Mouse (Mus musculus) liver, embryonic 16.5 days (tissue): Measurements from ENCODE around the gene Mrps36. TPM values are rescaled to one million over a fixed set of nuclear protein-coding genes. Genes with fewer than 3 reads are reported as not detected.

Source experiments
- ATAC-seq: fragments of 200-750 bp; cut with Nextera tagmentation; 2 replicates; pipeline ENCODE4 v1.8.0; 2017; ENCODE audit warnings: low read depth, mild to moderate bottlenecking, moderate number of reproducible peaks, moderate library complexity
- H3K27ac ChIP-seq: fragments of 300-500 bp; sonication (generic); 2 replicates; pipeline ENCODE4 v1.5.1; 2014; ENCODE audit warnings: mild to moderate bottlenecking, low read length
- H3K27me3 ChIP-seq: fragments of 300-500 bp; sonication (generic); 2 replicates; pipeline ENCODE4 v1.6.1; 2014; ENCODE audit warnings: low read depth, low read length, mixed read lengths; ENCODE audit not compliant: control insufficient read depth, insufficient read depth
- H3K36me3 ChIP-seq: fragments of 300-500 bp; sonication (generic); 2 replicates; pipeline ENCODE4 v1.6.1; 2014; ENCODE audit warnings: mild to moderate bottlenecking; ENCODE audit not compliant: control insufficient read depth, insufficient read depth
- H3K4me1 ChIP-seq: fragments of 300-500 bp; sonication (generic); 2 replicates; pipeline ENCODE4 v1.6.1; 2014; ENCODE audit warnings: low read depth, low read length, mixed read lengths; ENCODE audit not compliant: control insufficient read depth
- H3K4me2 ChIP-seq: fragments of 300-500 bp; sonication (generic); 2 replicates; pipeline ENCODE4 v1.6.1; 2014; ENCODE audit warnings: low read depth, low read length, mixed read lengths
- H3K4me3 ChIP-seq: fragments of 300-500 bp; sonication (generic); 2 replicates; pipeline ENCODE4 v1.5.1; 2014; ENCODE audit warnings: low read depth, mild to moderate bottlenecking, low read length
- H3K9ac ChIP-seq: fragments of 300-500 bp; sonication (generic); 2 replicates; pipeline ENCODE4 v1.6.1; 2014; ENCODE audit warnings: low read depth, low read length
- H3K9me3 ChIP-seq: fragments of 300-500 bp; sonication (generic); replicated peaks from 2 replicates; pipeline ENCODE4 v1.6.1; 2016; ENCODE audit warnings: low read length; ENCODE audit not compliant: control insufficient read depth
- WGBS: fragments of 180-500 bp; shearing (Covaris S2); extraction: QIAGEN DNeasy Blood & Tissue Kit; methylation state at CpG from one replicate; pipeline ENCODE4 v1.1.7; 2014; ENCODE audit not compliant: insufficient replicate concordance; 5-methylcytosine and 5-hydroxymethylcytosine counted together
- polyA plus RNA-seq: library from polyadenylated mRNA; unstranded; fragments of >200 nt; fragmentation: Nextera tagmentation; extraction: Ambion mirVana; gene quantifications from 2 replicates; pipeline ENCODE4 v1.2.1, GENCODE M21; 2015

Mrps36 gene
- polyA plus RNA-seq, 1 experiment from 2014 or later, result 92.4 TPM

- Histone ChIP-seq H3K27me3 (no peaks in the 10 kb centered on the region), H3K4me3 (no peak overlapping the region), H3K36me3 (peaks cover 6% of the 10 kb centered on the region), H3K27ac (peak overlapping the region; percentile 25; the same call in 1 of the 2 replicates), H3K9ac (no peak overlapping the region), H3K4me2 (no peak overlapping the region), H3K9me3 (no peaks in the 10 kb centered on the region), H3K4me1 (peaks cover 25% of the 10 kb centered on the region)
- 59% methylated on average over 5 of the region's 5 CpGs for WGBS
- ATAC-seq, result no peak
Measured at GRCm38 (mm10) chr13:100728086-100728485, 16.4 kb downstream of the Mrps36 start.

GRCm38 (mm10) chr13:100725194-100725593, 19.3 kb downstream of the Mrps36 start:
- Histone ChIP-seq H3K4me2 (no peak overlapping the region), H3K4me1 (peaks cover 20% of the 10 kb centered on the region), H3K9ac (no peak overlapping the region), H3K27ac (no peak overlapping the region), H3K4me3 (no peak overlapping the region), H3K9me3 (no peaks in the 10 kb centered on the region), H3K36me3 (peaks cover 6% of the 10 kb centered on the region), H3K27me3 (no peaks in the 10 kb centered on the region)
- WGBS, result 32% methylated on average over 10 of the region's 10 CpGs
- peak; percentile 59 for ATAC-seq

DNA sequence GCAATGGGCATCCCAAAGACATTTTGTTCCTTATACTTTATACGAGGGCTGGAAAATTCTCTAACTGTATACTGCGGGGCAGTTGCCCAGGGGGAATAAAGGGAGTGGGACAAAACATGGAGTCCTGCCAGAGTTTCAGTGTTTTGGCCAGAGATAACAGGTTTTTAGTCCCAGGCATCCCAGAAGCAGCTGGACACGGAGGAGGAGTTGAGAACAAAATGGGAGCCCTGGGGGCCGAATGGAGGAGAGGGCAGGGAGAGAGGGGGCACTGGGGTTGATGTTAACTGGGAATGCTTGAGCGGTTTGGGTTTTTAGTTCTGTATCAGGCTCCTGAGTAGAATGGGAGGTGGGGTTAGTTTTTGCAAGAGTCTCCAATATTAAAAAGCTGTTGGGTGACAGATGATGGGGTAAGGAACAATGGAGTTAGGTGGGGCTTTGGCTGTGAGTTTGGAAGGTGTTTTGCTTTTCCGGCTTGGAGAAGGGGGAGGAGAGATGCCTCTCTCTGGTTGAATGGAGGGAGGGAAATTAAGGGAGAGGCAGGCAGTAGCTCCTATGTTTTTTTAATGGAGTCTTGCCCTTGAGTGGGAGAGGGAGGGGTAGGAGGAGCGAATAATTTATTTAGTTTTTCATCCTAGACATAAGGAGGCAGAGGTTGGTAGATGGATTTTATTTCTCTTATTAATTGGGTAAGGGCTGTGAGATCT, 20.3 kb downstream of the Mrps36 start:
- Histone ChIP-seq H3K4me1 (peaks cover 17% of the 10 kb centered on the region), H3K27ac (no peak overlapping the region), H3K36me3 (peaks cover 8% of the 10 kb centered on the region), H3K9me3 (no peaks in the 10 kb centered on the region), H3K4me2 (no peak overlapping the region), H3K27me3 (no peaks in the 10 kb centered on the region), H3K9ac (no peak overlapping the region), H3K4me3 (no peak overlapping the region)
- no peak for ATAC-seq
- WGBS, result 81% methylated on average over 7 of the region's 7 CpGs

DNA sequence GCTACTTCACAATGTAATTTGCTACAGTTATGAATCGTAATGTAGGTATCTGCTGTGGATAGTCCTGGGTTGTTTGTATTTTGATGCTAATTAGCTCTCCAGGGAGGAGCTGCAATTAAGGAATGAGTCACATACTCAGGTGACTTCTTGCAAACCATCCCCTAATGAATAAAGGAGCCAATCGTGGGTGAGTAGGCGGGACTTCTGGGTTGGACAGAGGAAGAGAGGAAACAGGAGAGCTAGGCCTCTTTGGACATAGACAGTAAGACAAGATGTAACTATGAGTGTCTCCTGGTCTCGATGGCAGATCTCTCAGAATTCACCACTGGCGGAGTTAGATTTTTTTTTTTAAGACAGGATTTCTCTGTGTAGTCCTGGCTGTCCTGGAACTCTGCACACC, 22.8 kb downstream of the Mrps36 start:
- Histone ChIP-seq H3K27me3 (no peaks in the 10 kb centered on the region), H3K4me2 (no peak overlapping the region), H3K9me3 (no peaks in the 10 kb centered on the region), H3K4me3 (no peak overlapping the region), H3K27ac (no peak overlapping the region), H3K9ac (no peak overlapping the region), H3K4me1 (peaks cover 6% of the 10 kb centered on the region), H3K36me3 (peaks cover 8% of the 10 kb centered on the region)
- 74% methylated on average over 5 of the region's 5 CpGs for WGBS
- no peak for ATAC-seq

DNA sequence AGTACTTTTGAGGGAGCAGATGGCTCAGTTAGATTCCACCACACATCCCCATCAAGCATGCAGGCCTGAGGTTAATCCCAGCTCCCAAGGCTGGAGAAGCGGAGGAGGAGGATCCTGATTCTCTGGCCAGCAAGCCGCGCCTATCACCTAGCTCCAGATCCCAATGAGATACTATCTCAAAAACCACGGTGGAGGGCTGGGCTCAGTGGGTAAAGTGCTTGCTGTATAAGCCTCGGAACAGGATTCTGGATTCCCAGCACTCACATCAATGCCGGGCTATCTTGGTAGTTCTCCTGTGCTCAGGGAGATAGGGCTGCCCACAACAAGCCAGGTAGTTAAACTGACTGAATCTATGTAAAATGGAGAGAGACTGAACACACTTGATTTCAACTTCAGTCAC, 29.0 kb downstream of the Mrps36 start:
- no peak for ATAC-seq
- Histone ChIP-seq H3K36me3 (peaks cover 28% of the 10 kb centered on the region), H3K27ac (no peak overlapping the region), H3K4me2 (no peak overlapping the region), H3K4me3 (no peak overlapping the region), H3K9me3 (no peaks in the 10 kb centered on the region), H3K27me3 (no peaks in the 10 kb centered on the region), H3K4me1 (no peaks in the 10 kb centered on the region), H3K9ac (no peak overlapping the region)
- WGBS, result 48% methylated on average over 6 of the region's 6 CpGs

GRCm38 (mm10) chr13:100706206-100706605, 38.3 kb downstream of the Mrps36 start:
- Histone ChIP-seq H3K27me3 (no peaks in the 10 kb centered on the region), H3K4me1 (no peaks in the 10 kb centered on the region), H3K9ac (no peak overlapping the region), H3K4me3 (no peak overlapping the region), H3K4me2 (no peak overlapping the region), H3K36me3 (peaks cover 57% of the 10 kb centered on the region), H3K9me3 (no peaks in the 10 kb centered on the region), H3K27ac (no peak overlapping the region)
- ATAC-seq, result no peak
- 89% methylated on average over 7 of the region's 7 CpGs for WGBS

- no peak overlapping the region for H3K4me2 ChIP-seq
- no peak overlapping the region for H3K4me3 ChIP-seq
- H3K36me3 ChIP-seq, result peaks cover 38% of the 10 kb centered on the region
- no peaks in the 10 kb centered on the region for H3K4me1 ChIP-seq
- H3K27me3 ChIP-seq, result no peaks in the 10 kb centered on the region
- H3K9ac ChIP-seq, result no peak overlapping the region
- WGBS, result 85% methylated on average over 2 of the region's 2 CpGs
- no peaks in the 10 kb centered on the region for H3K9me3 ChIP-seq
- no peak for ATAC-seq
- no peak overlapping the region for H3K27ac ChIP-seq
Measured at GRCm38 (mm10) chr13:100703468-100703867, 41.0 kb downstream of the Mrps36 start.

- H3K36me3 ChIP-seq, result peaks cover 18% of the 10 kb centered on the region
- 87% methylated on average over 10 of the region's 10 CpGs for WGBS
- H3K9ac ChIP-seq, result no peak overlapping the region
- no peaks in the 10 kb centered on the region for H3K27me3 ChIP-seq
- no peak overlapping the region for H3K4me3 ChIP-seq
- ATAC-seq, result no peak
- H3K27ac ChIP-seq, result no peak overlapping the region
- no peak overlapping the region for H3K4me2 ChIP-seq
- no peaks in the 10 kb centered on the region for H3K4me1 ChIP-seq
- H3K9me3 ChIP-seq, result no peaks in the 10 kb centered on the region
Measured at GRCm38 (mm10) chr13:100698866-100699265, 45.6 kb downstream of the Mrps36 start.

DNA sequence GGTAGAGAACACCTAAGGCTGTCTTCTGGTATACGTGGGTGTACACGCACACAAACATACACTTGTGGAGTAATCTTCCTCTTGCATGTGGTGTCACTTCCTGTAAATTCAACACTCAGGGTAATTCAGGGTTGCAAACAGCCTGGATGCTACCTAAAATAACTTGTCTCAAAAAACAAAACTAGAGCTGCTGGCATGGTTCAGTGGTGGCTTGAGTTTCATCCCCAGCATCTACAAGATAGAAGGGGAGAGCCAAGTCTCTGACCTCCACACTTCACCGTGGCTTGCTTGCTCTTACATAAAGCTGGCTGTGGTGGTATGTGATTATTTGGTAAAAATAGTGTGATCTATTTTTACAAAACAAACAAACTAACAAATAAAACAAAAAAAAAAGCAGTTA, 46.9 kb downstream of the Mrps36 start:
- 68% methylated on average over 3 of the region's 3 CpGs for WGBS
- Histone ChIP-seq H3K27me3 (no peaks in the 10 kb centered on the region), H3K9ac (no peak overlapping the region)

More for the DNA sequence above, 46.9 kb downstream of the Mrps36 start:
- Histone ChIP-seq H3K27ac (no peak overlapping the region), H3K4me3 (no peak overlapping the region), H3K4me1 (no peaks in the 10 kb centered on the region), H3K9me3 (no peaks in the 10 kb centered on the region), H3K36me3 (peaks cover 7% of the 10 kb centered on the region; the same call in 1 of the 2 replicates), H3K4me2 (no peak overlapping the region)
- no peak for ATAC-seq
